ENCODE assay signal across 18 mouse cellular contexts in genomic region chr1:120762921-120763595, GRCm38 (mm10).
DNase-seq lines count a peak whose midpoint lies in the region; TF ChIP-seq lines count a peak whose summit lies in the region.
"Had no signal": no experiment of that assay in that cellular context is flagged by ENCODE, and none has a peak within 500 bp of the region (broad histone marks: within the 10 kb centered on the region; RNA-seq: fewer than 3 reads in every experiment).

No protein-coding gene starts in this region.

- intact Hi-C loops in heart, postnatal 25 days (cut with DNase I), result loop anchor here (10.0 kb wide), 1 partner anchor 162 kb away; no protein-coding TSS in a partner anchor
- intact Hi-C loops in gastrocnemius, postnatal 14 days (cut with DNase I; ENCODE audit: low total_unique reads), result no loop called here

- DNase-seq in heart, adult 11 months, result peak; percentile 98
- DNase-seq in heart, postnatal 25 days (ENCODE audit: low spot score), result no peak
- peak; percentile 50 for DNase-seq in ES-E14 (ENCODE audit: low read depth, low spot score)
- peak; percentile 47 for DNase-seq in gastrocnemius, postnatal 14 days
- peak; percentile 21 for DNase-seq in heart, postnatal 4 days
- DNase-seq in right cerebral cortex, postnatal 10 days (ENCODE audit: low spot score in 2 of 2), result no peak
- DNase-seq in lung, postnatal 36 days, result no peak
- DNase-seq: adrenal gland, postnatal 14 days; cerebellum, adult 8-10 months; kidney, postnatal 36 days; liver, embryonic 13.5 days; lung, adult 2 months; right cerebral cortex, postnatal 25 days had no signal

- no peak overlapping the region for H3K9ac ChIP-seq in ES-E14 (ENCODE audit: insufficient read depth, low read depth, low read length, poor library complexity, severe bottlenecking)
- H3K9ac ChIP-seq: kidney, embryonic 15.5 days; limb, embryonic 13.5 days; liver, embryonic 13.5 days; midbrain, embryonic 15.5 days; neural tube, embryonic 12.5 days had no signal

- H3K36me3 ChIP-seq in ES-E14 (ENCODE audit: control insufficient read depth, insufficient read depth, low read length, poor library complexity, severe bottlenecking), result no peaks in the 10 kb centered on the region
- H3K36me3 ChIP-seq: forebrain, embryonic 10.5 days; kidney, embryonic 15.5 days; limb, embryonic 13.5 days; liver, embryonic 13.5 days; midbrain, embryonic 15.5 days; neural tube, embryonic 12.5 days had no signal

- no peaks in the 10 kb centered on the region for H3K9me3 ChIP-seq in ES-E14 (ENCODE audit: control insufficient read depth, insufficient read depth, low read depth, low read length)
- H3K9me3 ChIP-seq: forebrain, embryonic 10.5 days; kidney, embryonic 15.5 days; limb, embryonic 13.5 days; liver, embryonic 13.5 days; midbrain, embryonic 15.5 days; neural tube, embryonic 12.5 days had no signal

- H3K4me1 ChIP-seq in ES-E14 (ENCODE audit: control insufficient read depth in 2 of 2, insufficient read depth in 2 of 2, low read length in 2 of 2, poor library complexity in 1 of 2), result peaks cover 4 to 10% of the 10 kb centered on the region in 2 experiments; a peak in 3 of 4 replicates
- H3K4me1 ChIP-seq: forebrain, embryonic 10.5 days; liver, embryonic 13.5 days; midbrain, embryonic 15.5 days; neural tube, embryonic 12.5 days had no signal

- in situ Hi-C loops in ES-E14 (cut with MboI; ENCODE audit: low sequenced_read_pairs in 2 of 2, unreplicated experiment in 2 of 2), result no loop called here

- H3K4me3 ChIP-seq in ES-E14 (ENCODE audit: insufficient read depth in 1 of 2, low read depth in 1 of 2, low read length in 2 of 2, poor library complexity in 1 of 2, severe bottlenecking in 1 of 2), result no peak overlapping the region
- H3K4me3 ChIP-seq: forebrain, embryonic 10.5 days; kidney, embryonic 15.5 days; limb, embryonic 13.5 days; liver, embryonic 13.5 days; midbrain, embryonic 15.5 days; neural tube, embryonic 12.5 days had no signal

- H3K27ac ChIP-seq in ES-E14 (ENCODE audit: insufficient read depth, low read depth, low read length, poor library complexity, severe bottlenecking), result no peak overlapping the region
- H3K27ac ChIP-seq: forebrain, embryonic 10.5 days; kidney, embryonic 15.5 days; limb, embryonic 13.5 days; liver, embryonic 13.5 days; midbrain, embryonic 15.5 days; neural tube, embryonic 12.5 days had no signal

TF ChIP-seq in ES-E14, 5 proteins besides CTCF, POLR2A, EP300 and RAD21:
- TF ChIP-seq CHD2 (IDR thresholded peaks at IDR 0.05; ENCODE audit: low read depth, low read length) (no peak), MAFK (IDR thresholded peaks at IDR 0.05; ENCODE audit: insufficient read depth, low read depth, low read length) (no peak), HCFC1 (IDR thresholded peaks at IDR 0.05; ENCODE audit: borderline replicate concordance, insufficient read depth, low read length) (no peak), ZC3H11A (IDR thresholded peaks at IDR 0.05; ENCODE audit: borderline replicate concordance, low read depth, low read length) (no peak), ZNF384 (IDR thresholded peaks at IDR 0.05; ENCODE audit: low read depth, low read length) (0 out of 2 replicates have a peak, but pooled peaks have one; percentile 44)
TF ChIP-seq in ES-E14: peak in this region for 1.

Comparison
In these comparisons a context has a peak if more than half of its experiments do, and no peak if none do; other contexts are left out.
1. DNase-seq: peak in heart, adult 11 months (single experiment), ES-E14 (single experiment), gastrocnemius, postnatal 14 days (single experiment) and heart, postnatal 4 days (single experiment); none in heart, postnatal 25 days (single experiment), right cerebral cortex, postnatal 10 days (0 of 2) and lung, postnatal 36 days (single experiment).